Mouse (Mus musculus) adrenal gland, postnatal 4 days (tissue): Measurements from ENCODE around the gene Klhl41. TPM values are rescaled to one million over a fixed set of nuclear protein-coding genes. Genes with fewer than 3 reads are reported as not detected.
A peak's percentile ranks its signal among the peaks of the same experiment; 100 is the strongest.
"Not testable (repeated sequence)": the region's sequence is repeated elsewhere in the genome, so short reads cannot be mapped to it uniquely, and the experiment has no call there.

Source experiments
- DNase-seq, 2 experiments: peaks; one replicate each; pipeline ENCODE4 v3.0.0; 2021 to 2022; ENCODE audit warnings: low spot score in 2 of 2, mixed read lengths in 2 of 2
- long read RNA-seq, 2 experiments: library from polyadenylated mRNA; stranded (forward); transcript quantifications; one replicate each; pipeline ENCODE4 v2.0.0; 2021
- total RNA-seq, 2 experiments: library from RNA; stranded (reverse); gene quantifications; 2 replicates each; pipeline ENCODE4 v1.2.3; 2021

Klhl41 gene
- 10 to 100 TPM in 1 of 2 experiments, 1 to 10 TPM in 1; 5.2 to 18.0 TPM for total RNA-seq
- long read RNA-seq, experiment 1, partial matches to known transcripts, result 0 of 3 reads
- long read RNA-seq, experiment 1, other reads (novel, unspliced or antisense), result 0 of 3 reads
- long read RNA-seq, experiment 2, result 0 reads

GRCm38 (mm10) chr2:69669853-69670252, at the start of gene Klhl41:
Gene Klhl41, plus strand, starts transcription at chr2:69670120.
- DNase-seq, result no peak

- DNase-seq, result no peak
Measured at GRCm38 (mm10) chr2:69629215-69629614, 40.7 kb upstream of the Klhl41 start.

GRCm38 (mm10) chr2:69629914-69630313, 40.0 kb upstream of the Klhl41 start:
- no peak for DNase-seq

- no peak for DNase-seq
Measured at GRCm38 (mm10) chr2:69630792-69631191, 39.1 kb upstream of the Klhl41 start.

GRCm38 (mm10) chr2:69631449-69631848, 38.5 kb upstream of the Klhl41 start:
- no peak for DNase-seq

GRCm38 (mm10) chr2:69635064-69635701, 34.7 kb upstream of the Klhl41 start:
- no peak for DNase-seq

GRCm38 (mm10) chr2:69635807-69636206, 34.1 kb upstream of the Klhl41 start:
- no peak for DNase-seq

GRCm38 (mm10) chr2:69637989-69638388, 31.9 kb upstream of the Klhl41 start:
- DNase-seq, result not testable (repeated sequence)

- no peak for DNase-seq
Measured at GRCm38 (mm10) chr2:69640100-69640499, 29.8 kb upstream of the Klhl41 start.

- DNase-seq, result no peak
Measured at GRCm38 (mm10) chr2:69644968-69645617, 24.8 kb upstream of the Klhl41 start.

GRCm38 (mm10) chr2:69646726-69647490, 23.0 kb upstream of the Klhl41 start, which contains the start of gene Bbs5:
Gene Bbs5, plus strand, starts transcription at chr2:69647171.
- peak; percentile 86 to 87 for DNase-seq

- no peak for DNase-seq
Measured at GRCm38 (mm10) chr2:69649716-69650115, 20.2 kb upstream of the Klhl41 start.

GRCm38 (mm10) chr2:69659326-69659725, 10.6 kb upstream of the Klhl41 start:
- no peak for DNase-seq

- no peak for DNase-seq
Measured at GRCm38 (mm10) chr2:69663827-69664476, 6.0 kb upstream of the Klhl41 start.

- no peak for DNase-seq
Measured at GRCm38 (mm10) chr2:69667656-69668055, 2.3 kb upstream of the Klhl41 start.

- DNase-seq, result no peak
Measured at GRCm38 (mm10) chr2:69668414-69668813, 1.5 kb upstream of the Klhl41 start.

- no peak for DNase-seq
Measured at GRCm38 (mm10) chr2:69673723-69674122, 3.8 kb downstream of the Klhl41 start.

- DNase-seq, result no peak
Measured at GRCm38 (mm10) chr2:69675266-69675665, 5.3 kb downstream of the Klhl41 start.

GRCm38 (mm10) chr2:69676713-69677112, 6.8 kb downstream of the Klhl41 start:
- no peak for DNase-seq

- DNase-seq, result not testable (repeated sequence)
Measured at GRCm38 (mm10) chr2:69677215-69677614, 7.3 kb downstream of the Klhl41 start.

- DNase-seq, result no peak
Measured at GRCm38 (mm10) chr2:69679990-69680389, 10.1 kb downstream of the Klhl41 start.
